Mouse (Mus musculus): ENCODE measurements around the gene Thsd4.

Gene Thsd4

GRCm38 (mm10) chr9:60381010-60381409, 140.8 kb downstream of the Thsd4 start:
- DNase-seq (ENCODE audit: low read depth, low spot score): no peak

- no peak for DNase-seq (ENCODE audit: low read depth, low spot score)
Observed at GRCm38 (mm10) chr9:60380550-60380949, 141.3 kb downstream of the Thsd4 start.

GRCm38 (mm10) chr9:60378235-60378634, 143.6 kb downstream of the Thsd4 start:
- DNase-seq (ENCODE audit: low read depth, low spot score): no peak

GRCm38 (mm10) chr9:60373161-60373737, 148.6 kb downstream of the Thsd4 start:
- DNase-seq (ENCODE audit: low read depth, low spot score): peak; percentile 33

GRCm38 (mm10) chr9:60368516-60368915, 153.3 kb downstream of the Thsd4 start:
- no peak for DNase-seq (ENCODE audit: low read depth, low spot score)

- no peak for DNase-seq (ENCODE audit: low read depth, low spot score)
Observed at GRCm38 (mm10) chr9:60367617-60368305, 154.1 kb downstream of the Thsd4 start.

- DNase-seq (ENCODE audit: low read depth, low spot score): no peak
Observed at GRCm38 (mm10) chr9:60364166-60364781, 157.6 kb downstream of the Thsd4 start.

- no peak for DNase-seq (ENCODE audit: low read depth, low spot score)
Observed at GRCm38 (mm10) chr9:60352351-60352750, 169.5 kb downstream of the Thsd4 start.

GRCm38 (mm10) chr9:60351153-60351552, 170.7 kb downstream of the Thsd4 start:
- no peak for DNase-seq (ENCODE audit: low read depth, low spot score)

GRCm38 (mm10) chr9:60336147-60336546, 185.7 kb downstream of the Thsd4 start:
- DNase-seq (ENCODE audit: low read depth, low spot score): no peak

- no peak for DNase-seq (ENCODE audit: low read depth, low spot score)
Observed at GRCm38 (mm10) chr9:60335455-60335854, 186.4 kb downstream of the Thsd4 start.

- DNase-seq (ENCODE audit: low read depth, low spot score): no peak
Observed at GRCm38 (mm10) chr9:60329911-60330310, 191.9 kb downstream of the Thsd4 start.

- no peak for DNase-seq (ENCODE audit: low read depth, low spot score)
Observed at GRCm38 (mm10) chr9:60324716-60325115, 197.1 kb downstream of the Thsd4 start.

- no peak for DNase-seq (ENCODE audit: low read depth, low spot score)
Observed at GRCm38 (mm10) chr9:60323435-60323834, 198.4 kb downstream of the Thsd4 start.

GRCm38 (mm10) chr9:60317291-60317690, 204.6 kb downstream of the Thsd4 start:
- DNase-seq (ENCODE audit: low read depth, low spot score): no peak

- DNase-seq (ENCODE audit: low read depth, low spot score): no peak
Observed at GRCm38 (mm10) chr9:60316510-60316909, 205.3 kb downstream of the Thsd4 start.

- DNase-seq (ENCODE audit: low read depth, low spot score): no peak
Observed at GRCm38 (mm10) chr9:60315533-60315932, 206.3 kb downstream of the Thsd4 start.

GRCm38 (mm10) chr9:60313661-60314060, 208.2 kb downstream of the Thsd4 start:
- DNase-seq (ENCODE audit: low read depth, low spot score): no peak

- no peak for DNase-seq (ENCODE audit: low read depth, low spot score)
Observed at GRCm38 (mm10) chr9:60312670-60313069, 209.2 kb downstream of the Thsd4 start.

- no peak for DNase-seq (ENCODE audit: low read depth, low spot score)
Observed at GRCm38 (mm10) chr9:60311594-60312128, 210.2 kb downstream of the Thsd4 start.

- no peak for DNase-seq (ENCODE audit: low read depth, low spot score)
Observed at GRCm38 (mm10) chr9:60310741-60311317, 211.0 kb downstream of the Thsd4 start.

All from telencephalon, adult 2 months (tissue).